Mouse (Mus musculus) lung, embryonic 15.5 days (tissue): Measurements from ENCODE around the gene Asna1. TPM values are rescaled to one million over a fixed set of nuclear protein-coding genes. Genes with fewer than 3 reads are reported as not detected.
A peak's percentile ranks its signal among the peaks of the same experiment; 100 is the strongest.

Experiments
- ATAC-seq: fragments of 200-750 bp; cut with Nextera tagmentation; 2 replicates; pipeline ENCODE4 v1.8.0; 2017; ENCODE audit warnings: moderate number of reproducible peaks, borderline replicate concordance; ENCODE audit not compliant: low FRiP score, low TSS enrichment; ENCODE audit errors: extremely low read depth
- H3K27ac ChIP-seq: fragments of 300-500 bp; sonication (generic); 2 replicates; pipeline ENCODE4 v1.5.1; 2015; ENCODE audit warnings: moderate library complexity, mild to moderate bottlenecking, inconsistent platforms
- H3K27me3 ChIP-seq: fragments of 300-500 bp; sonication (generic); 2 replicates; pipeline ENCODE4 v1.6.1; 2015; ENCODE audit warnings: inconsistent platforms
- H3K36me3 ChIP-seq: fragments of 300-500 bp; sonication (generic); 2 replicates; pipeline ENCODE4 v1.6.1; 2015; ENCODE audit warnings: inconsistent platforms
- H3K4me1 ChIP-seq: fragments of 300-500 bp; sonication (generic); 2 replicates; pipeline ENCODE4 v1.6.1; 2015; ENCODE audit warnings: inconsistent platforms
- H3K4me2 ChIP-seq: fragments of 300-500 bp; sonication (generic); 2 replicates; pipeline ENCODE4 v1.6.1; 2015; ENCODE audit warnings: inconsistent platforms, mild to moderate bottlenecking, moderate library complexity
- H3K4me3 ChIP-seq: fragments of 300-500 bp; sonication (generic); 2 replicates; pipeline ENCODE4 v1.5.1; 2015; ENCODE audit warnings: mild to moderate bottlenecking, inconsistent platforms
- H3K9ac ChIP-seq: fragments of 300-500 bp; sonication (generic); 2 replicates; pipeline ENCODE4 v1.6.1; 2015; ENCODE audit warnings: inconsistent platforms
- H3K9me3 ChIP-seq: fragments of 300-500 bp; sonication (generic); 2 replicates; pipeline ENCODE4 v1.6.1; 2016; ENCODE audit warnings: inconsistent platforms
- WGBS: fragments of 180-500 bp; shearing (Covaris S2); methylation state at CpG from one replicate; pipeline ENCODE4 v1.1.7; 2015; 5-methylcytosine and 5-hydroxymethylcytosine counted together
- polyA plus RNA-seq: library from polyadenylated mRNA; unstranded; fragments of >200 nt; fragmentation: Nextera tagmentation; extraction: Ambion mirVana; gene quantifications from 2 replicates; pipeline ENCODE4 v1.2.1, GENCODE M21; 2015

Gene Asna1
- polyA plus RNA-seq, 1 experiment from 2014 or later: 124 TPM

GRCm38 (mm10) chr8:84977435-84978247 lies 47.4 kb downstream of the Asna1 start:
- no peak for ATAC-seq
- WGBS: under 1% methylated on average over 68 of the region's 70 CpGs
- peaks cover 77% of the 10 kb centered on the region for H3K4me1 ChIP-seq

GRCm38 (mm10) chr8:84976763-84977434 lies 48.2 kb downstream of the Asna1 start:
- Histone ChIP-seq H3K27ac (peak overlapping the region; percentile 93), H3K27me3 (no peaks in the 10 kb centered on the region), H3K4me1 (peaks cover 70% of the 10 kb centered on the region), H3K4me3 (peak overlapping the region; percentile 61), H3K36me3 (peaks cover 24% of the 10 kb centered on the region), H3K9me3 (no peaks in the 10 kb centered on the region), H3K4me2 (peak overlapping the region; percentile 99), H3K9ac (peak overlapping the region; percentile 81)
- WGBS: 2% methylated on average over 25 of the region's 25 CpGs
- no peak for ATAC-seq

More at GRCm38 (mm10) chr8:84977435-84978247, 47.4 kb downstream of the Asna1 start:
- peak overlapping the region; percentile 61 for H3K4me3 ChIP-seq
- H3K27me3 ChIP-seq: no peaks in the 10 kb centered on the region
- H3K9me3 ChIP-seq: no peaks in the 10 kb centered on the region
- H3K27ac ChIP-seq: peak overlapping the region; percentile 93
- H3K9ac ChIP-seq: peak overlapping the region; percentile 81
- H3K36me3 ChIP-seq: peaks cover 17% of the 10 kb centered on the region
- H3K4me2 ChIP-seq: peak overlapping the region; percentile 99

GRCm38 (mm10) chr8:84976031-84976762 lies 48.9 kb downstream of the Asna1 start:
- H3K27ac ChIP-seq: peak overlapping the region; percentile 93
- H3K36me3 ChIP-seq: peaks cover 31% of the 10 kb centered on the region
- peak overlapping the region; percentile 61 for H3K4me3 ChIP-seq
- no peaks in the 10 kb centered on the region for H3K9me3 ChIP-seq
- H3K9ac ChIP-seq: peak overlapping the region; percentile 81
- ATAC-seq: peak; percentile 71
- H3K27me3 ChIP-seq: no peaks in the 10 kb centered on the region
- 2% methylated on average over 60 of the region's 61 CpGs for WGBS
- H3K4me1 ChIP-seq: peaks cover 65% of the 10 kb centered on the region
- peak overlapping the region; percentile 99 for H3K4me2 ChIP-seq

GRCm38 (mm10) chr8:84975434-84975833 lies 49.6 kb downstream of the Asna1 start:
- H3K4me1 ChIP-seq: peaks cover 65% of the 10 kb centered on the region
- H3K4me3 ChIP-seq: peak overlapping the region; percentile 61; the same call in 1 of the 2 replicates
- H3K9ac ChIP-seq: no peak overlapping the region
- H3K27ac ChIP-seq: peak overlapping the region; percentile 93
- peak overlapping the region; percentile 99 for H3K4me2 ChIP-seq
- H3K36me3 ChIP-seq: peaks cover 38% of the 10 kb centered on the region
- no peaks in the 10 kb centered on the region for H3K27me3 ChIP-seq
- WGBS: 39% methylated on average over 7 of the region's 7 CpGs
- ATAC-seq: no peak
- H3K9me3 ChIP-seq: no peaks in the 10 kb centered on the region

- Histone ChIP-seq H3K9me3 (no peaks in the 10 kb centered on the region), H3K36me3 (peaks cover 38% of the 10 kb centered on the region), H3K9ac (no peak overlapping the region), H3K4me1 (peaks cover 58% of the 10 kb centered on the region), H3K4me2 (no peak overlapping the region), H3K27ac (no peak overlapping the region; the same call in 1 of the 2 replicates), H3K4me3 (no peak overlapping the region), H3K27me3 (no peaks in the 10 kb centered on the region)
- 74% methylated on average over 8 of the region's 8 CpGs for WGBS
- ATAC-seq: no peak
Measured at GRCm38 (mm10) chr8:84974543-84975142, 50.4 kb downstream of the Asna1 start.

GRCm38 (mm10) chr8:84973803-84974542 lies 51.1 kb downstream of the Asna1 start:
- 54% methylated on average over 4 of the region's 4 CpGs for WGBS
- Histone ChIP-seq H3K9ac (no peak overlapping the region), H3K27me3 (no peaks in the 10 kb centered on the region), H3K4me1 (peaks cover 52% of the 10 kb centered on the region), H3K4me3 (no peak overlapping the region), H3K9me3 (no peaks in the 10 kb centered on the region), H3K36me3 (peaks cover 38% of the 10 kb centered on the region), H3K4me2 (no peak overlapping the region), H3K27ac (no peak overlapping the region)
- ATAC-seq: no peak

- no peak overlapping the region for H3K4me2 ChIP-seq
- H3K4me3 ChIP-seq: no peak overlapping the region
- H3K27ac ChIP-seq: no peak overlapping the region
- ATAC-seq: no peak
- H3K9me3 ChIP-seq: no peaks in the 10 kb centered on the region
- peaks cover 38% of the 10 kb centered on the region for H3K36me3 ChIP-seq
- 94% methylated on average over 1 of the region's 1 CpGs for WGBS
- H3K27me3 ChIP-seq: no peaks in the 10 kb centered on the region
- peaks cover 52% of the 10 kb centered on the region for H3K4me1 ChIP-seq
- H3K9ac ChIP-seq: no peak overlapping the region
Measured at GRCm38 (mm10) chr8:84973079-84973478, 52.0 kb downstream of the Asna1 start.

GRCm38 (mm10) chr8:84970913-84971312 lies 54.2 kb downstream of the Asna1 start:
- H3K9me3 ChIP-seq: no peaks in the 10 kb centered on the region
- peaks cover 47% of the 10 kb centered on the region for H3K4me1 ChIP-seq
- peaks cover 38% of the 10 kb centered on the region for H3K36me3 ChIP-seq
- no peak overlapping the region for H3K27ac ChIP-seq
- H3K4me3 ChIP-seq: peak overlapping the region; percentile 67
- WGBS: 59% methylated on average over 5 of the region's 5 CpGs
- peak overlapping the region; percentile 77 for H3K4me2 ChIP-seq
- peak overlapping the region; percentile 83; the same call in 1 of the 2 replicates for H3K9ac ChIP-seq
- H3K27me3 ChIP-seq: no peaks in the 10 kb centered on the region
- no peak for ATAC-seq

GRCm38 (mm10) chr8:84970135-84970790 lies 54.8 kb downstream of the Asna1 start:
- H3K4me1 ChIP-seq: peaks cover 42% of the 10 kb centered on the region
- peak overlapping the region; percentile 89 for H3K27ac ChIP-seq
- no peak for ATAC-seq
- H3K36me3 ChIP-seq: peaks cover 38% of the 10 kb centered on the region
- WGBS: 7% methylated on average over 21 of the region's 21 CpGs
- no peaks in the 10 kb centered on the region for H3K9me3 ChIP-seq
- peak overlapping the region; percentile 83 for H3K9ac ChIP-seq
- H3K27me3 ChIP-seq: no peaks in the 10 kb centered on the region
- H3K4me2 ChIP-seq: peak overlapping the region; percentile 77
- peak overlapping the region; percentile 67 for H3K4me3 ChIP-seq

GRCm38 (mm10) chr8:84969241-84970134 lies 55.6 kb downstream of the Asna1 start, which contains the start of the genes Gm49661, Prdx2 and Rnaseh2a:
TSS of gene Gm49661 (minus strand) at chr8:84969433.
TSS of gene Prdx2 (plus strand) at chr8:84969587.
TSS of gene Rnaseh2a (minus strand) at chr8:84969767.
- H3K36me3 ChIP-seq: peaks cover 35% of the 10 kb centered on the region

More at GRCm38 (mm10) chr8:84969241-84970134, 55.6 kb downstream of the Asna1 start, which contains the start of the genes Gm49661, Prdx2 and Rnaseh2a:
- under 1% methylated on average over 56 of the region's 56 CpGs for WGBS
- peak; percentile 65 for ATAC-seq
- Histone ChIP-seq H3K27ac (peak within 1 kb of the TSS; percentile 89), H3K9me3 (no peaks in the 10 kb centered on the region), H3K4me2 (peak within 1 kb of the TSS; percentile 77), H3K9ac (peak within 1 kb of the TSS; percentile 83), H3K4me3 (peak within 1 kb of the TSS; percentile 67), H3K4me1 (peaks cover 41% of the 10 kb centered on the region), H3K27me3 (no peaks in the 10 kb centered on the region)
